Mouse (Mus musculus) heart, postnatal 0 days (tissue): ENCODE results near the gene Stx8.

Experiments used
- CTCF ChIP-seq: IDR thresholded peaks from 2 replicates; pipeline ENCODE4 v1.5.1; 2016; ENCODE audit warnings: antibody characterized with exemption, control low read depth, low read depth
- EP300 ChIP-seq: IDR thresholded peaks from 2 replicates; pipeline ENCODE4 v1.6.1; 2016; ENCODE audit warnings: antibody characterized with exemption, low read depth

GRCm38 (mm10) chr11:68121260-68121659, 155.3 kb downstream of the Stx8 start:
- TF ChIP-seq CTCF (no peak), EP300 (no peak)
